Mouse (Mus musculus): ENCODE data around the gene Krt42.

DNA sequence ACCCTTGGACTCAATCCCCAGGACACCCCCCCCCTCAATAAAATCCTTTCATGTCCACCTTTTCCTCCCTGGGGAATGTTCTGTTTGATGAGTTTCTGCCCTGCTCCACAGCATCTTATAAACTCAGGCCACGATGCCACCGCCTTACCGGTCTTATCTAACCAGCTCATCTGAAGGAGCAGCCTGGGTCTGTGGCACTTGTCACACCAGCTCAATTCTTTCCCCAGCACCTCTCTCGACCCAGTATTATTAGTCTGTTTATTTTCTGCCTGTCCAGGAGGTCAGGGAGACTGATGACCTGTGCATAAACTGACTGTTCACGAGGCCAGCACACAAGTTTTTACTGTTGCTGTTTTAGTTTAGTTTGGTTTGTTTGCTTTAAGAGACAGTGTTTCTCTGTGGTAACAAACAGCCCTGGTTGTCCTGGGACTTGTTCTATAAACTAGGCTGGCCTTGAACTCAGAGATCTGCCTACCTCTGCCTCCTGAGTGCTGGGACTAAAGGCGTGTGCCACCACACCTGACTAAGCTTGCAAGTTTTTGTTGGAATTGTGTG lies 48.2 kb upstream of the Krt42 start:
- no peak for TF ChIP-seq CTCF (IDR thresholded peaks at IDR 0.05; ENCODE audit: low read depth, low read length)
- no peak for TF ChIP-seq EP300 (IDR thresholded peaks at IDR 0.05; ENCODE audit: insufficient read depth, low read depth, low read length)
